Mouse (Mus musculus) liver, embryonic 15.5 days (tissue): ENCODE results near the gene Atp2b2. TPM values are rescaled to one million over a fixed set of nuclear protein-coding genes. Genes with fewer than 3 reads are reported as not detected.

Experiments used
- ATAC-seq: fragments of 200-750 bp; cut with Nextera tagmentation; 2 replicates; pipeline ENCODE4 v1.8.0; 2017; ENCODE audit warnings: moderate number of reproducible peaks, mild to moderate bottlenecking, moderate library complexity; ENCODE audit not compliant: insufficient read depth
- H3K27ac ChIP-seq: fragments of 300-500 bp; sonication (generic); replicated peaks from 2 replicates; pipeline ENCODE4 v1.5.1; 2015; ENCODE audit warnings: mild to moderate bottlenecking, inconsistent platforms
- H3K27me3 ChIP-seq: fragments of 300-500 bp; sonication (generic); 2 replicates; pipeline ENCODE4 v1.6.1; 2015; ENCODE audit warnings: mild to moderate bottlenecking, inconsistent platforms
- H3K36me3 ChIP-seq: fragments of 300-500 bp; sonication (generic); replicated peaks from 2 replicates; pipeline ENCODE4 v1.6.1; 2015; ENCODE audit warnings: moderate library complexity, mild to moderate bottlenecking, inconsistent platforms
- H3K4me1 ChIP-seq: fragments of 300-500 bp; sonication (generic); replicated peaks from 2 replicates; pipeline ENCODE4 v1.6.1; 2015; ENCODE audit warnings: inconsistent platforms
- H3K4me2 ChIP-seq: fragments of 300-500 bp; sonication (generic); 2 replicates; pipeline ENCODE4 v1.6.1; 2015; ENCODE audit warnings: moderate library complexity, mild to moderate bottlenecking, inconsistent platforms
- H3K4me3 ChIP-seq: fragments of 300-500 bp; sonication (generic); replicated peaks from 2 replicates; pipeline ENCODE4 v1.5.1; 2015; ENCODE audit warnings: mild to moderate bottlenecking, inconsistent platforms
- H3K9ac ChIP-seq: fragments of 300-500 bp; sonication (generic); 2 replicates; pipeline ENCODE4 v1.6.1; 2015; ENCODE audit warnings: moderate library complexity, mild to moderate bottlenecking, inconsistent platforms
- H3K9me3 ChIP-seq: fragments of 300-500 bp; sonication (generic); replicated peaks from 2 replicates; pipeline ENCODE4 v1.6.1; 2016; ENCODE audit warnings: inconsistent platforms
- WGBS: fragments of 180-500 bp; shearing (Covaris S2); methylation state at CpG from one replicate; pipeline ENCODE4 v1.1.7; 2015; ENCODE audit warnings: mixed read lengths; ENCODE audit not compliant: insufficient replicate concordance; 5-methylcytosine and 5-hydroxymethylcytosine counted together
- polyA plus RNA-seq: library from polyadenylated mRNA; unstranded; fragments of >200 nt; fragmentation: Nextera tagmentation; extraction: Ambion mirVana; gene quantifications from 2 replicates; pipeline ENCODE4 v1.2.1, GENCODE M21; 2015

Gene Atp2b2
- polyA plus RNA-seq, 1 experiment from 2014 or later: 1.9 TPM

DNA sequence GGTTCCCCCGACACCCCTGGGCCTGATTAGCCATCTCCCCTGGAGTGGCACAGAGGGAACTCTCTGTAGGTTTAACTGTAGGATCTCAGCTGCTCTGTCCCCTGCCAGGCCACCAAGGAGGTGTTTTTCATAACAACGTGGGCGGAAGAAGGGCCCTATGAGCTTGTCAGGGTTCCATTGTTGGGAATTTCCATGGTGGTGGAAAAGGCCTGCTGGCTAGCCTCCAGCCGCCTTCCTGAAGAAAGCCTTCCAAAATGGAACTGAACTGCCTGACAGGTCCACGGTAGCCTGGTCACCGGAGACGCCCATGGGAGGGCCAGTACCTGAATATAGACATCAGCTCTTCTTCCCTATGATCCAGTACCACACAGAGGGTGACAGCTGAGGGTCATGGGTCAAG is 169.8 kb downstream of the Atp2b2 start:
- Histone ChIP-seq H3K4me3 (no peak overlapping the region), H3K36me3 (no peaks in the 10 kb centered on the region), H3K9ac (no peak overlapping the region), H3K4me1 (no peaks in the 10 kb centered on the region), H3K9me3 (no peaks in the 10 kb centered on the region), H3K27me3 (no peaks in the 10 kb centered on the region), H3K4me2 (no peak overlapping the region), H3K27ac (no peak overlapping the region)
- WGBS: 55% methylated on average over 7 of the region's 7 CpGs
- no peak for ATAC-seq

DNA sequence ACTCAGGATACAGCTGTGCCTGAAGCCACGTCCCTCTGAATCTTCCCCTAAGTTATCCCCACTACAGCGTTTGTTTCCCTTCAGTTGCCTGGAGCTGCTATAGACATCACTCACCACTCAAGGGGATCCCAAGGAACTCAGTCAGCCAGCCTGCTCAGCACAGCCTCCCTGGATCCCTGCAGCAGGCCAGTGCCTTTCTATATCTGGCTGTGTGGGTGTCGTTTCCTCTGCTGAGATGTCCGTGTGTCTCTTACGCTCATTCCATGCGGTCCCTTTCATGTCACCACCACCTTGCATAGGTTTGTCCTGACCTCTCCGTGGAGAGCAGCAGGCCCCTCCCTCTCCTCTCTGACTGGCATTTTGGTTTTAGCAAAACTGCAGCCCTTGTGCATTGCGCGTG is 171.6 kb downstream of the Atp2b2 start:
- no peak overlapping the region for H3K27ac ChIP-seq
- WGBS: 62% methylated on average over 9 of the region's 9 CpGs
- no peaks in the 10 kb centered on the region for H3K36me3 ChIP-seq
- no peaks in the 10 kb centered on the region for H3K4me1 ChIP-seq
- no peak for ATAC-seq
- H3K4me2 ChIP-seq: no peak overlapping the region
- no peaks in the 10 kb centered on the region for H3K9me3 ChIP-seq
- H3K27me3 ChIP-seq: no peaks in the 10 kb centered on the region
- no peak overlapping the region for H3K4me3 ChIP-seq
- H3K9ac ChIP-seq: no peak overlapping the region

DNA sequence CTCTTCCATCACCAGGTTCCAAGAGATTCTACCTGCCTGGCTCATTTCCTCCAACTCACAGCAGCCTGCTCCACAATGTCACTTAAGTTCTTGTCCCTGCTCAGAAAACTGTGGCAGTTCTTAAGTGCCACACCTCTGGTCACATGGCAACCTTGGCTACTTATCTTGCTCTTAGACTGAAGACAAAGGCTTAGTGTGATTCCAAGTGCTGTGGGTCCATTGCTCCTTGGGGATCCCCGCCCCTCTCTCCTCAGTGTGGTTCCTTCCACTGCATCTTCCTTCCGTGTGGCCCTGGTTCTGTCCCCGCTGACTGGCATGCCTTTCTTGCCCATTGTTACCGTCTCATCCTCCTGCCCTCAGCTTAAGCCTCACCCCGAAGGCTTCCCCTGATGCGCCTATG is 173.9 kb downstream of the Atp2b2 start:
- ATAC-seq: no peak
- no peak overlapping the region for H3K27ac ChIP-seq
- no peak overlapping the region for H3K9ac ChIP-seq
- no peaks in the 10 kb centered on the region for H3K4me1 ChIP-seq
- no peak overlapping the region for H3K4me2 ChIP-seq
- WGBS: 66% methylated on average over 6 of the region's 6 CpGs
- no peaks in the 10 kb centered on the region for H3K36me3 ChIP-seq
- no peaks in the 10 kb centered on the region for H3K27me3 ChIP-seq
- H3K9me3 ChIP-seq: no peaks in the 10 kb centered on the region
- H3K4me3 ChIP-seq: no peak overlapping the region

DNA sequence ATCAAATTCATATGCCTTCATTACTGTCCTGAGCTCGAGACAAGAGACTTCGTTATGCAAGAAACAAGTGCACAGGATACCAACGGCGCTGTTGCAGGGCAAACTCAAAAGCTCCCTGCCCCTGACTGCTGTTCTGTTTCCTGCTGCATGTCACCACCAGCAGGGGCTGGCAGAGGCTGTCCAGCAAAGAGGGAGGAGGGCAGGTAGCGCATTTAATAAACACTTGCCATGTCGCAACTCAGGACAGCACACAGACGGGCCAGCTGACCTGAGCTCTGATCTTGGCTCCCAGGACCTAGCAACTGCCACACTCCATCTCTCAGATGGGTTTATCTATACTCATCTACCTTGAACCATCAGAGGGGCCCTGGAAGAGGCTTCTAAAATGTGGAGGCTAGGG is 176.7 kb downstream of the Atp2b2 start:
- peak; percentile 73 for ATAC-seq
- H3K36me3 ChIP-seq: no peaks in the 10 kb centered on the region
- no peaks in the 10 kb centered on the region for H3K27me3 ChIP-seq
- H3K9ac ChIP-seq: no peak overlapping the region
- no peak overlapping the region for H3K4me3 ChIP-seq
- H3K4me1 ChIP-seq: 0 out of 2 replicates have a peak, but pooled peaks cover 2% of the 10 kb centered on the region
- peak overlapping the region; percentile 20; the same call in 1 of the 2 replicates for H3K4me2 ChIP-seq
- no peak overlapping the region for H3K27ac ChIP-seq
- 59% methylated on average over 7 of the region's 7 CpGs for WGBS
- H3K9me3 ChIP-seq: no peaks in the 10 kb centered on the region

DNA sequence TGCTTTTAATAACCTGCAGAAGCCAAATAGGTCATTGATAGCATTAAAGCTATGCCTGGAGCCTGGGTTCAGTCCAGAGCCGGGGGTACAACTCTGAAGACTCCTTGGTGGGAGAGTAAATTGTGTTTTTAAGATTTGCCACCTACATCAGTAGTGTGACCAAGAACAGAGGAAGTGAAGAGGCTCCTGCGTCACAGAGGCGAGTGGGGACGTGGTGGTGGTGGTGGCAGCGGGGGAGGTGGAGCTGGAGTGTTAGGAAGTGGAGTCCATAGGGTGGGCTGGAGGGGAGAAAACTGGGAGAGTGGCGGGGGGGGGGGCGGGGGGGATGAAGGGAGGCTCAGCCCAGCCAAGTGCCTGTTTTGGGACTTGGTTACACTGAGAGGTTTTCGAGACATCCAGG is 177.6 kb downstream of the Atp2b2 start:
- no peaks in the 10 kb centered on the region for H3K27me3 ChIP-seq
- 0 out of 2 replicates have a peak, but pooled peaks cover 7% of the 10 kb centered on the region for H3K4me1 ChIP-seq
- H3K27ac ChIP-seq: no peak overlapping the region
- no peak for ATAC-seq
- H3K4me3 ChIP-seq: no peak overlapping the region
- H3K4me2 ChIP-seq: no peak overlapping the region
- 33% methylated on average over 8 of the region's 8 CpGs for WGBS
- no peak overlapping the region for H3K9ac ChIP-seq
- H3K9me3 ChIP-seq: no peaks in the 10 kb centered on the region
- no peaks in the 10 kb centered on the region for H3K36me3 ChIP-seq

DNA sequence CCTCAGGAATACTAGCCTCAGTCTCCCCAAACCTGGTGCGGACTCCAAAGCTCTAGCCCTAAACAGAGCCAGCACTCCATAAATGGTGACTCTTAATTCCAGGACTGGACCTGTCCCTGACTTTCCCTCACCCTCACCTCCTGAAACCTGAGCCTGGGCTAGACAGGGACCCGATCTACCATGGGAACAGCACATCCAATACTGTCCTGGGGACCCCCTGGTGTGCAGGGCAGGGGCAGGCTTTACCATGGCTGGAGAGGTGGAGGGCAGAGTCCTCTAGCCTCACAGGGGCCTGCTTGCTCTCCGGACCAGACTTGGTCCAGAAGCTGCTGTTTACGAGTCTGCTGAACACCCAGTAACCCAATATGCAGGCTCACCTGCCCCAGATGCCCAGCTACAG is 179.5 kb downstream of the Atp2b2 start:
- Histone ChIP-seq H3K36me3 (no peaks in the 10 kb centered on the region), H3K4me2 (no peak overlapping the region), H3K27ac (no peak overlapping the region), H3K27me3 (no peaks in the 10 kb centered on the region), H3K4me3 (no peak overlapping the region), H3K4me1 (0 out of 2 replicates have a peak, but pooled peaks cover 7% of the 10 kb centered on the region), H3K9ac (no peak overlapping the region), H3K9me3 (no peaks in the 10 kb centered on the region)
- no peak for ATAC-seq
- 53% methylated on average over 4 of the region's 4 CpGs for WGBS

DNA sequence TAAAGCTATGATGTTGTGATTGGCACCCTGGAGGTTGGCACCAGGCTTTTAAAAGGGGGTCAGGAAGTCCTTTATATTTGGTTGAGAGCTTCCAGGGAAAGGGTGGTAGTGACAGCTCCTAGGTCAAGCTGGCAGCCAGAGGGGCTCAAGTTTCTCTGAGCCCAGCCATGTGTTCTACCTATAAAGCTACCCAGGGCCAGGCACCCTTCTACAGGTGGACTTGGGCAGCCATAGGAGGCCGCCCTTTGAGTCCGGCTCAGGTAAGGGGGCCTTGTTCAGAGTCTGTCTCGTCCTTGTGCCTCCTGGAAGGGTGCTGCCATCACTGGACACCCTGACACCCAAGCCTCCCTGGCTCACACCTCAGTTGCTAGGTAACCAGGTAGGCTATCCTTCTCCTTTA is 180.5 kb downstream of the Atp2b2 start:
- Histone ChIP-seq H3K9me3 (no peaks in the 10 kb centered on the region), H3K4me2 (no peak overlapping the region), H3K27ac (no peak overlapping the region), H3K36me3 (no peaks in the 10 kb centered on the region), H3K4me1 (0 out of 2 replicates have a peak, but pooled peaks cover 7% of the 10 kb centered on the region), H3K4me3 (no peak overlapping the region), H3K9ac (no peak overlapping the region), H3K27me3 (no peaks in the 10 kb centered on the region)
- 35% methylated on average over 3 of the region's 3 CpGs for WGBS
- ATAC-seq: no peak

DNA sequence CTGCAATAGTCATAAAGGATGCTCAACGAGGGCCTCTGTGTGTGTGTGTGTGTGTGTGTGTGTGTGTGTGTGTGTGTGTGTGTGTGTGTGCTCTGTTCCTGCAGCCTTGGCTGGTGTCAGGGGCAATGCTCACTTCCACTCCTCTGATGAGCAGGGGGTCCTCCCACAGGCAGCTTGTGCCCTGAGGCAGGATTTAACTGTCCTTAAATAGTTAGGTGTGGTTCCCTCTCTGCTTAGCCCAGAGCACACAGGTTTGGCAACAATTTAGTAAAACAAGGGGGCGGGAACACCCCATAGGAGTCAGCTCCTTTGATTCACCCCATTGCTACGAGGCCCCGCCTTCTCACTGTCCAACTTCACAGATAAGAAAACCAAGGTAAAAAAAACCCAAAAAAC is 181.0 kb downstream of the Atp2b2 start:
- no peaks in the 10 kb centered on the region for H3K36me3 ChIP-seq
- H3K4me3 ChIP-seq: no peak overlapping the region
- no peak overlapping the region for H3K4me2 ChIP-seq
- H3K27ac ChIP-seq: no peak overlapping the region
- 36% methylated on average over 4 of the region's 4 CpGs for WGBS
- H3K27me3 ChIP-seq: no peaks in the 10 kb centered on the region
- no peak for ATAC-seq
- no peaks in the 10 kb centered on the region for H3K9me3 ChIP-seq
- H3K9ac ChIP-seq: no peak overlapping the region
- 0 out of 2 replicates have a peak, but pooled peaks cover 7% of the 10 kb centered on the region for H3K4me1 ChIP-seq

DNA sequence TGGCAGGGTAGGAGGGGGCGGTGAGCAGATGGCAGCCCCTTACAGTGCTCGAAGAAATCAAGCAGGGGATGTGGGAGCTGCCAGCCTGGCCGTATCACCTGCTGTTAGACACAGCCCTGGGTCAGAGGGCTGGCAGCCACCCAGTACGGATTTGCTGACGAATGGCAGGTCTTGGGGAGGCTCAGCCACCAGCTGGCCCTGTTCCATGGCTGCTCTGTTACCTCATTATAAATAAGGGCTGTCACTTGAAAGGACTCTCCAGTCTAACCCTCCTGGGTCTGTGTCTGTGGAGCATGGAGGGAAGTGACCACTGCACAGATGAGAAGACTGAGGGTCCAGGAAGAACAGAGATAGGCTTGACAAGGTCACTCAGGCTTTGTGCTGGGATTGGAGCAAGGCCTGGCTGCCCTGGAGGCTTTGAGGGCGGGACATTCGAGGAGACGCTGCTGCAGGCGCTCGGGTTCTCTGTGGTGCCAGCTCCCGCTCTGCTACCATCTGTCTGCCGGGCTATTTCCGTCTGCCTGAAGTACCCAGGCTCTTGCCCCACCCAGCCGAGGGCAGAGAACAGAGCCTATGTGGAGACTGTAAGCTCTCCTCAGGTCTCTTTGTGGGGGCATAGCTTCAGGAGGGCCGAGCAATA is 181.6 kb downstream of the Atp2b2 start:
- 56% methylated on average over 15 of the region's 15 CpGs for WGBS
- Histone ChIP-seq H3K27ac (no peak overlapping the region), H3K4me1 (0 out of 2 replicates have a peak, but pooled peaks cover 7% of the 10 kb centered on the region)

DNA sequence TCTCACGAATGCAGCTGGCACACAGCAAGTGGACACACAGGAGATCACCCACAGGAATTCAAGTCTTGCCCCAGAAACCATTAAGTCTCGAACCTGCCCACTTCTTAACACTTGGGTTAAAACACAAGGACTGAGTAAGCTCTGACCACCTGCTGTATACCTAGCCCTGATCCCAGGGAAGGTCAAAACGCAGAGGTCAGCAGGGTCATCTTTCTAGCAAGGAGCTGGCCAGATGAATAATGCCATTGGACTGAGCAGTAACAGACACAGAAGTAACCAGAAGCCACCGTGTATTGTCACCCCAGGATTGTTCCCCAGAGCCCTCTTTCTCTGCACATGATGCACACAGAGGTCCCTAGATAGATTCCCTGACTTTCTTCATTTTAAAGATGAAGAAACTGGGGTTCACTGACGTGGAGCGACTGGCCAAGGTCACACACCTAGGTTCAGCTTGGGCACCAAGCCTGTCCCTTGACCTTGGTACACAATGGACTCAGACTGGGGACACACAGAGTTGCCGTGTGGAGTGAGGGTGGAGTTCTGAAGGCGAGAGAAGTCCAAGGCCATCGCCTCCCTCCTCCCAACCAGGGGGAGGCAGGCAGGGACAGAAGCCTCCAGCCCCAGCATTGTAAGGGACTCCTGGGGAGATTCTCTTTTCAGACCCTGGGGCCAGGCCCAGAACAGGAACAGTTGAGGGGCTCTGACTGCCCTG is 182.2 kb downstream of the Atp2b2 start:
- Histone ChIP-seq H3K4me1 (0 out of 2 replicates have a peak, but pooled peaks cover 7% of the 10 kb centered on the region), H3K9me3 (no peaks in the 10 kb centered on the region), H3K9ac (no peak overlapping the region), H3K27me3 (no peaks in the 10 kb centered on the region), H3K27ac (no peak overlapping the region), H3K4me2 (no peak overlapping the region), H3K4me3 (no peak overlapping the region), H3K36me3 (no peaks in the 10 kb centered on the region)
- WGBS: 49% methylated on average over 9 of the region's 9 CpGs
- no peak for ATAC-seq

More for the DNA sequence above, 181.6 kb downstream of the Atp2b2 start:
- Histone ChIP-seq H3K4me3 (no peak overlapping the region), H3K36me3 (no peaks in the 10 kb centered on the region), H3K9me3 (no peaks in the 10 kb centered on the region), H3K4me2 (no peak overlapping the region), H3K27me3 (no peaks in the 10 kb centered on the region), H3K9ac (no peak overlapping the region)
- ATAC-seq: no peak

DNA sequence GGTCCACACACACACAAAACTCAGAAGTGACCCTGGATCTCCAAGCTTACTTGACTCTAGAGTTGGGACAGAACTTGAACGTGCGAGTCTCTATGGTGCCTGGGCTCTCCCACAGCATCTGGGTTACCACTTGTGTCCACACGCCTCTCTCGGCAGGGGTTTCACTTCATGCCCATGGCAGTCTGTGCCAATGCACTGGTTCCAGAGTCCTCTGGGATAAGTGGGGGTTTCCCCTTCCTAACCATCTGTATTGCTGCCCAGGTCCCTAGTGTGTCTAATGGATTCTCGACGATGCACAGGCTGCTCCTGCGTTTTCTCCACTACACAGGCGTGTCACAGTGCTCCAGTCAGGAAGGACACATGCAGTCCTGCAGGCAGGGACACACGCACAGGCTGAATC is 184.1 kb downstream of the Atp2b2 start:
- no peak overlapping the region for H3K27ac ChIP-seq
- no peaks in the 10 kb centered on the region for H3K9me3 ChIP-seq
- H3K27me3 ChIP-seq: no peaks in the 10 kb centered on the region
- H3K36me3 ChIP-seq: no peaks in the 10 kb centered on the region
- H3K9ac ChIP-seq: no peak overlapping the region
- no peak overlapping the region for H3K4me2 ChIP-seq
- 0 out of 2 replicates have a peak, but pooled peaks cover 7% of the 10 kb centered on the region for H3K4me1 ChIP-seq
- no peak for ATAC-seq
- H3K4me3 ChIP-seq: no peak overlapping the region
- 68% methylated on average over 9 of the region's 9 CpGs for WGBS
